Mouse (Mus musculus) right cerebral cortex, postnatal 10 days (tissue): ENCODE measurements around the gene Pygo2.

Experiments used
- DNase-seq, 2 experiments: peaks; one replicate each; pipeline ENCODE4 v3.0.0; 2021; ENCODE audit warnings: low spot score in 2 of 2

The Pygo2 gene

DNA sequence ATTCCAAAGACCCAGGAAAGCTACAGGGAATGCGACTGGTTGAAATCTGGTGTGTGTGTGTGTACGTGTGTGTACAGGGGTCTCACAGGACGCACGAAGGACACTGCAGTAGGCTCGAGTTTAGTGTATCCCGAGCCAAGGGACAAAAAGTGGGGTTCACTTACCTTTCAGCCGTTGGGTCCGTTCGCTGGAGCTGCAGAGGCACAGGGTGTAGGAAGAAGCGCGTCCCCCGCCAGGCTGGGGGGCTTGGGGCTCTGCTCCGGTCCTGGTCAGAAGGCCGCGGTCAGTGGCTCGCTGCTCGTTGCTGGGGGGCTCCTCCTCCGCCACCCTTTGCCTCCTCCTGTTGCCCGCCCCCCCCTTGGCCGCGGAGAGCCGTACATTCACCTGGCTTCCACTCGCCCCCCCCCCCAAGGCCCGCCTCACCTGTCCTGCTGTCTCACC lies 37.1 kb upstream of the Pygo2 start:
- peak in 1 of 2 experiments; percentile 40 for DNase-seq

DNA sequence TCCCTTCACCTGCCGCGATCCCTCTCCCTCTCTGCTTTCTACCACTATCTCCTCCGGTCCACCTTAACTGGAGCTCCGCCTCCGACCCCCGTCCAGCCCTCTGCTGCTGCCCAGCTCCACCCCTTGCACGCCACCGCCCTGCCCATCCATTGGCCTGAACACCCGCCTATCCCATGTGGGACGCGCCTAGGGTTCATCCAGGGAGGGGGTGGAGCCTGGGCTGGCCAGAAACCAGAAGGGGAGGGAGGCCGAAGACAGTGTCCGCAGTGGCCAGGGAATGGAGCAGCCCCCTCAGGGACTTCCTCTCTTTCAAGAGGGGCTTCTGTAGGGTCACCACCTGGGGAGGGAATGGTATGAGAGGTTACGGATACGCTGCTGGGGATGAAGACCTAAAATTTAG lies 36.4 kb upstream of the Pygo2 start:
- peak; percentile 98 for DNase-seq

DNA sequence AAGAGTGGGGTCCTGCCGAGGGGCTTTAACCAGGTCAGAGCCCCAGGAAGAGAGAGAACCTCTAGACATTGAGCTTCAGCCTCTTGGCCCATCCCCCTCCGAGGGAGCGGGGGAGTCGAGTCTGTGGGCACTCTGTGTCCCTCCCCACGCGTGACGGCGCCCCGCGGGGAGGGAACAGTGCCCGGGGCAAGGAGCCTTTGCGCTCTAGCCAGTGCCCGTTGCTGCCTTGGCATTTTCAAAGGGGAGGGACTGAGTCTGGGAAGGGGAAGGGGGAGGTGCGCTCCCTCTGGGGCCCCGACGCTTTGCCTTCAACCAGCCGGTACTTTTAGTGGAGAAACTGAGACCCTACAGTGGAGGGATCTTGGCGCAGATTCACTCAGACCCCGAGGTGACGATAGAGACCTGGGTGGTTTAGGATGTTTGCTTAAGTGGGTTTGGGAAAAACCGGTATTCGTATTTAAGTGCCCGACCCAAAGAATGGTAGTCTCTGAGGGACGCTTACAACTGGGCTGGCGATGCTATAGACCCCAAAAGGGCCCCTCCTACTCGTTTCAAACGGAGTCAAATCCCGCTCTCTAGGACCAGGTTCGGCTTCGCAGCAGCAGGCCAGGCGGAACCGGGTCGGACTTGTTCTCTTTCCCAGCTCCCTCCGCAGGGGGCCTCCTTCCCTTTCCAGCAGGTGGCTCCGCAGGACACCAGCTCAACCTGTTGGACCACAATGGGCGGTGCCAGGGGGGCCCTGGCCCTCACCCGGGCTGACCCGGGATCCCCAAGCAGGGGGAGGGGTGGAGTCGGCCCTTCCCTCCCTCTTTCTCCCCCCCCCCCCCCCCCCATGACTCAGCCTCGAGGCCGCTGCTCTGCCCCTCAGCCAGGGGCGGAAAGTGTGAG lies 35.8 kb upstream of the Pygo2 start, which contains the start of gene Zbtb7b:
Gene Zbtb7b, minus strand, starts transcription at position 771 of the 888 bp plus-strand sequence.
- DNase-seq: peak; percentile 79 to 82

DNA sequence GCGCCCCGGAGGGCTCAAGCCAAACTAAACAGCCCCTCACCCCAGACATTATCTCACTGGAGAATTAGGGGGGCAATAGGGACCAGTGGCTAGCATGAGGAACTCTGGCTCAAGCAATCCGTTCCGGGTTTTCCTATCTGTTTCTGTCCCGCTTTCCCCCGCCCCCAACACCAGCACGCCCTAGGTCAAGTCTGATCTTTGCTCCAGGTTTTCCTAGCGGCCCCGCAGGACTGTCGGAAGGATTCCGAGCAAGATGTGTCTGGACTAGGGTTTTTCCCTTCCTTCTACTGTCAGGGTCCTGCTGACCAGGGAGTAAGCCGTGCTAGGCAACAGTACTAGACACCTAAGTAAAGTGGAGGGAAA lies 35.1 kb upstream of the Pygo2 start:
- peak; percentile 80 to 83 for DNase-seq

DNA sequence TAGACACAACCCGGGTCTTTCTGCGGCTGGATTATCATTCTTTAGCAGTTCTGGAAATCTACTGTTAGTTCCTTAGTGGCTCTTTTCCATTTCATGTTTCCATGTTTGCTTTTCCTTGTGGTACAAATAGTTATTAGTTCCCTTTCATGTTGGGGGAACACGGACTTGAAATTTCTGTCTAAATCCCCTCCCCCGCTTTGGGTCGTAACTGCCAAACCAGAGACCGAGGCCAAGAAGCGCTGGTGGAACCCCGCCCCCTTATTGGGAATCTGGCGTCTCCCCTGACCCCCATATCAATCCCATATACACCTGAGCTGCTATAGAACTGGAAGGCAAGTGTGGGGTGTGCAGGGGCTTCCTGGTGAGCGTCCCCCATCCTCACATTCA lies 34.6 kb upstream of the Pygo2 start:
- DNase-seq: peak in 1 of 2 experiments; percentile 24

DNA sequence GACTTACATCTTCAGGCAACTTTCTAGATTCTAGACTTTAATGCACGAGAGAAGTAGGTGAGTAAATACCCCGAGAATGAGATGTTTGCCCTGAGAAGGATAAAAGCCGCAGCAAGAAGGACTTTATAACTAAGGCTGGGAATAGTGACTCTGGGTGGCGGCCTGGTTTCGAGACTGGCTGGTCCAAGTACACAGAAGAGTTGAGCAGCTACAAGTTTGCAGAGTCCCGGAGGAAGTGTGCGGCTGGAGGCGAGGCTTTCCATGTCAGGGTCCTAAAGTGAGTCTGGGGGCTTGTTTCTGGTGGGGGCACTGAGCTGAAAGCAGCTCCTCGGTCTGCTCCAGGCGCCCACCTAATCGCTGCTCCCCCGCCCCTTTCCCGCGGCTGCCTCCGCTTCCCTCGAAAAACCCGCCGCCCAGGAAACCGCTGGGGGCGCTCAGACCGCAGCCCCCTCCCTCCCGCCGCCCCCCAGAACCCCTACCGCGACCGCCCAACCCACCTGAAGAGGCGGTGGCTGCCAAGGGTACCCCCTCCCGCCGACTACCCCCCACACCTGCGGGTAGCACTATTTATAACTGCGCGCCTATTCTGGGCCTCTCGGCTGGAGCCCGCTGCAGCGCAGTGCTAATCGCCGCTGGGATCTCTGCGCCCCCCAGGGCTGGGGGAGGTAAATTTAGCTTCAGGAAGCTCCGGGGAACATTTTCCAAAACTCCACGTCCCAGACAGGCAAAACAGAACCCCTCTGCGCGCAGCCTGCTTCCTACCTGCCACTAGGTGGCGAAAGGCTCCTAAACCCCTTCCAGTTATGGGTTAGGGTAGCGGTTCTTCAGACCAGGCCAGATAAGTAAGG lies 34.0 kb upstream of the Pygo2 start:
- peak; percentile 56 to 75 for DNase-seq

DNA sequence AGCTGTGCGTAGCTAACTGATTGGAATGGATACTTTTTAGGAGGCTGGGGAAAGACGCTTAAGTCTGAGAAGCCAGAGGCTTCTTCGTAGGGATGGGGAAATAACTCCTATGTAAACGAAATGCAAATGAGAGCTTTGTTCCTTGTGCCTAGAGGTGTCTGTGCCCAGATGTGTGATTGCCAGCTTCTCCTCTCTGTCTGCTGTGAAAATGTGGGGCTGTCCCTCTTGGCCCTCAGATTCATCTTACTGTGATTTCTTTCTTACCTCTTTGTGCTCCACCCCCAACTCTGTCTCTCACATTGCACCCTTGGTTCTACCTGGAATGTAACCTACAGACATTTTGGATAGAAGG lies 33.4 kb upstream of the Pygo2 start:
- no peak for DNase-seq

DNA sequence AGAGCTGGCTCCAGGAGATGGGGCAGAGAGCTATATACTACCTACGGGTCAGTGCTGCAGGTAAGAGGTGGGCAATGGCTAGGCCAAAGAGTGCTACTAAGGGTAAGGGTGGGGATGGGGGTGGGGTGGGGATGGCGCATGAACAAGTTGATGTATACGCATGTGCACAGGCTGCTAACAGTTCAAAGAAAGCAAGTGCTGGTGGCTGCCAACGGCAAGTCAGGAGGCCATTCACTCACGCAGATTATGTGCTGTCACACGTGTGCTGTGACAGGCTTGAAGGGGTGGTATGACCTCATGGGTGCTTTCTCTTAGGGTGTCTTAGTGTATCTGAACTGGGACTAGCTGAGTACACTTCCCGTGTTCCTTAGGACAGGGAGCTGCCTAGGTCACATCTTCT lies 28.7 kb upstream of the Pygo2 start:
- DNase-seq: no peak

DNA sequence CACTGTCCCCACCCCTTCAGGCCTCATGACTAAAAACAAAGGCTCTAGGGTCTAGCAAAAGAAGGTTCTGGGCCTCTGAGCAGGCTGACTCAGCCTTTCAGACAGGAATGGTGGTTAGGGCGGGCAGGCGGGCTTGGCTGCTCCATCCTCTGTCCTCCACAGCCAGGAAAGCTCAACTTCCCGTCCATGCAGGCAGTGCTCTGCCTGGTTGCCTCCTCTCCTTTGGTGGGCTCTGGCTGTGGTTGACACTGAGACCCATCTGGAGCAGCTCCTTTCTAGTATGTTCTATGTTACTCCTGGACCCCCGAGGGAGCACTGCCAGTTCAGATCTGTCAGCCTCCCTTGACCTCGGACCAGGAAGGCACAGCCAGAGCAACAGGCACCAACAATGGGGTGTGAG lies 27.3 kb upstream of the Pygo2 start, which contains the start of gene Lenep:
Gene Lenep, minus strand, starts transcription at position 101 of the 400 bp plus-strand sequence.
- no peak for DNase-seq

DNA sequence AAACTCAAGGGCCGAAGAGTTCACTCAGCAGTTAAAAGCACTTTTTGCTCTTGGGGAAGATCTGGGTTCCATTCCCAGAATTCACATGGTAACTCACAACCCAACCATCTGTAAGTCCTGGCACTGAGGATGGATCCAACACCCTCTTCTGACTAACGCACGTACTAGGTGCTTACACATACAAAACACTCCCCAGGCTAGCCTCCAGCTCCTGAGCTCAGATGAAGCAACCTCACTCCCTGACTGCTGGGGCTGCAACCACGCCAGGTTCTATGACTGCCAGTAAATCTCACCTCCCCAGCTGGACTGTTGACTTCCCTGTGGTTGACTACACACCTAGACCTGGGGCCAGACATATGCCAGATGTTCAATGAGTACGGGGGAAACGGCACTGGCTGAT lies 23.1 kb upstream of the Pygo2 start:
- DNase-seq: no peak

DNA sequence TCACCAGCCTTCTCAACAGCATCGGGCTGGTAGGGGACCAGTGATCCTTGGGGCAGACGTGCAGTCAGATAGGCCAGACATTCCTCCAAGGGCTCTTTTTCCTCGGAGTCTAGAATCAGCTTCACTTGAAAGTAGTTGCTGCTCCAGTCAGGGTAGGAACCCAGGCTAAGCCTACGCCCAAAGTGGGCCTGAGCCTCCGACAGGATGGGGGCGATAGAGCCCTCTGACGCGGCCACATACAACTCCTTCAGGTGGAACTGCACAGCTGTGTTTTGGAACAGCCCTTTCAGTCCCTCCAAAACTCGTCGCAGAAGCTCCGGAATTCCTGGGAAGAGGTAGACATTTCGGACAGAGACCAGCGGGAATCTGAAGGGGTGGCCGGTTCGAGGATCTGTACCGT lies 21.6 kb upstream of the Pygo2 start:
- DNase-seq: no peak

DNA sequence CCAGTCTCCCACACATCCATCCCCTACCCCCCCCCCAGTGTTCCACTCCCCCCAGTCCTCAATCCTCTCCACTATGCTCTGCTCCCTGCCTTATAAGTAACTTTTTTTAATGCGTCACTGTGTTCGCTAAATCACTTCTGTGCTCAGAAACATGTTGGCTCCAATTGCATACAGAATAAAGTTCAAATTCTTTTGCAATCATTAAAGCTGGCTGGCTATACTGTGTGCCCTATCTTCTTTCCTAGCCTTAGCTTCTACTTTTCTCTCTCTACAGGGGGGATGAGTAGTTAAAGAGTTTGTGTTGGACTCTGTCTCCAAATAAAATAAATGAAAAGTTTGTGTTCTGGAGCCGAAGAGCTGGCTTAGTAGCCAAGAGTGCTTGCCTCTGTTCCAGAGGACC lies 20.3 kb upstream of the Pygo2 start:
- DNase-seq: no peak

DNA sequence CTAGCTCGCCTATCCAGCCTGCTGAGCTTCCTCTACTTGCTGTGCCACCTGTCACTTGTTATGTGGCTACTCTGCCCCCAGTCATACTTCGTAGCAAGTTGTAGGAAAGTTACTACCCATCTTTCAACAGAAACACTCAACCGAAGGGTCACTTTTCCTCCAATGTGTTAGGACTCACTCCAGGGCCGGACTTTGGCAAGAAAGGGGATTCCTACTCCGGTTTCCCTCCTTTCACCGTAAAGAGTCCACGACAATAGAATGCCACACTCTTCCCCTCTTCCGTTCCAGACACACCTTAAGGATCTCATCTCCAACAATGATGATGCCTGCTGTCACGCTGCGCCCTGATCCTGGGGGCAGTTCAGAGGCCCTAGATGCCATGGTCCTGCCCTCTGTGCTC lies 19.1 kb upstream of the Pygo2 start:
- no peak for DNase-seq

DNA sequence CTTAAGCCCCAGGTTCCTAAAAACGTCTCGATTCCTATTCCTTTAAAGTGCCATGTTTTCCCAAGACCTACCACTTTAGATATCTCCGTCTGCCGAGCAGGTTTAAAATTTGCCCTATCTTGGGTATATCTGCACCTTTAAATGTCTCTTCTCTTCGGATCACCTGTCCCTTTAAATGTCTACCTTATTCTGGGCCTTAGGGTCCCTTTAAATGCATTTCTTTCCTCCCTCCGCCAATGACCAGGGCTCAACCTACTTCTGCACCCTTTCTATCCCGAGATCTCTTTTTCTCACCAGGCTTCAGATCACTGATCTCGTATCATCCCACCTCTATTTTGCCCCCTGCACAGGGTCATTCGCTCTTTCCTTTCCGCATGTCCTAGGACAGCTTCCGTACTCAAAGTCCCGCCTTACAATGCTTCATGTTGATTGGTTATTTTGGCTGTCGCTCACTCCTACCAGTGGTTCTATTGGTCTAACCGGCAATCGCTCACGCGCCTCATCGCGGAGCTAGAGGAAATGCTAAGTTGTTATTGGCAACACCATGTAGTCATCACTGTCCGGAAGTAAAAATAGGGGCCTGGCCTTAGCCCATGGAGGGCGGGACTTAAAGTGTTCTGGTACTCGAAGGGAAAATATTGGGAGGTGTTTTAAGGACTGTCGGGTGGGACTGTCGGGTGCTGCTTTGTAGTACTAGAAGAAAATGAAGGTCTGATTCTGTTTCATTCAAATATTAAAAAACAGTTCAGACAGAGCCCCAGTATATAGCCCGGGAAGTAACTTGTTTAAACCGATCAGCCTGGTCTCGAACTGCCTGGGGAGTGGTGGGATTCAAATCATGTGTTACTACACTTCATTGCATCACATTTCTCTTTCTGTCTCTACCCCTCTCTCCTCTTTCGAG lies 18.3 kb upstream of the Pygo2 start, which contains the start of gene Flad1:
Gene Flad1, minus strand, starts transcription at position 381 of the 904 bp plus-strand sequence.
- DNase-seq: peak; percentile 100

DNA sequence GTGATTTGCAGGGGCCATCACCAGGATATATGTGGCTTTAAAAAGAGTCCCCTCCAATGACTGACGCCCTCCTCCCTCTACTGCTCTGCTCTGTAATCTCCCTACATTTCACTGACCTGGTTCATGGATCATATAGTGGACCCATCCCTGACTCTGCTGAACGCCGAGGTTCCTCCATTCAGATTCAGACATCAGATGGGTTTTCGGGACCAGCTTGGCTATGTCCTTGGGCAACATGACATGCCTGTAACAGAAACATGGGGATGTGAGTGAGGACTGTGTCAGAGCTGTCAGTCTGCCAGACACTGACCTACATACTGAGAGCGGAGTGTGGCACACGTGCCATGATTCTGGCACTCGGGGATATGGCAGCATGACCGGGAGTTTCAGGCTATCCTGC lies 13.9 kb upstream of the Pygo2 start:
- DNase-seq: no peak

DNA sequence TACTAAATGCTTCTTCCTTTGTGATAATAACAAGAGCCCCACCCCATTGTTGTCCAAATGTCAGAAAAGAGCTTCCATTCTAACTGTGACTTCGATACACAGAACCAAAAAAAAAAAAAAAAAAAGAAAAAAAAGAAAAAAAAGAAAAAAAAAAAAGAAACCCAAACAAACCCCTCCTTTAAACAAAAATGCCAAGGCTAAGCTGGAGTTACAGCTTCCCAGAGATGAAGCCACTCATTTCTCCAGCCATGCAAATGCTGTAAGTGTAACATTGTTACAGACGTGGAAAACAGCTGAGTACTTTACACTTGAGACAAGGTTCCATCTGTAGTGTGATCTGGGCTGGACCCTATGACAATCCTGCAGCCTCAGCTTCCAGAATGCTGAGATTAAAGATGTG lies 12.9 kb upstream of the Pygo2 start:
- DNase-seq: no peak

DNA sequence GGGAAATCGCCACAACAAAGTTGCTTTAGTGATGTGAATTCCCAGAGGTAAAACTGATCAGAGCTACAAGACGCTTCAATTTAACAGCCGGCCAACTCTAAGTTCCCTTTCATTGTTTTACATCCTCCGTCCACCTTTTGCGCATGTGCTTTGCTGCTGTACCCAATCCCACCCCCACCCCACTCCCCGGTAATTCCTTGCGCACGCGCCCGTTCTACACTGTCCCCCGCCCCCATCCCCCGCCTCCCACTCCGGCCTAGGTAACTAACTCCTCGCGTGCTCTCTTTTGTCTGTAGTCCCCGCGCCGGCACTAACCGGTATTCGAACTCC lies 12.2 kb upstream of the Pygo2 start:
- no peak for DNase-seq

DNA sequence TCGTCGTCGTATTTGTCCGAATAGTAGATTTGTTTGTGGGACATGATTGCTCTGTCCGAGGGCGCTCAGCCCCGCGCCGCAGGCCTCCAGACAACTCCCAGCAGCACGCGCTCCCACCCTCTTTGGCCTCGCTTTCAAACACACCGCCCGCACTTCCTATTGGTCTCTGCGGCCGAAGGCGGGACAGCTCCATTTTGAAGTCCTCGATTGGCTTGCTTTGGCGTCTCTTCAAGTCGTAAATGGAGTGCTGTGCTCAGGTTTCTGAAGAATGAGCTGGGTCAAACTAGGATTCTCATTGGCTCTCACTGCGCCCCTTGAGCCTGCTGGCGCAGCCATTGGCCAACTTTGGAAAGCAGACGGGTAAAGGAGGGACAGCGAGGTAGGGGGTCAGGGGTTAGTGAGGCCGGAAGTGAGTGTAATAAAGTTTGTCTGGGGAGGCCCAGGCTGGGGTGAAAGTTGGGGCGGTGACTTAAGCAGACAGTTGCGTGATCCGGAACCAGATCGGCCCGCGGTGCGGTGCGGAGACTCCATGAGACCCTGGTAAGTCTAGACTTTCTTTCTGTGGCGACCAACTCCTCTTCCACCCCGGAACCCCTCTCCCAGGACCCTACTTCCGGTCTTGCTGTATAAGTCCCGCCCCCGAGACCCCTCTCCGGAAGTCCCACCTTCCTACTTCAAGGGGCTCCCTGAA lies 11.7 kb upstream of the Pygo2 start, which contains the start of the genes Cks1b and Shc1:
Gene Cks1b, minus strand, starts transcription at position 214 of the 691 bp plus-strand sequence.
Gene Shc1, plus strand, starts transcription at position 274 of the 691 bp plus-strand sequence.
- DNase-seq: peak; percentile 97 to 99

DNA sequence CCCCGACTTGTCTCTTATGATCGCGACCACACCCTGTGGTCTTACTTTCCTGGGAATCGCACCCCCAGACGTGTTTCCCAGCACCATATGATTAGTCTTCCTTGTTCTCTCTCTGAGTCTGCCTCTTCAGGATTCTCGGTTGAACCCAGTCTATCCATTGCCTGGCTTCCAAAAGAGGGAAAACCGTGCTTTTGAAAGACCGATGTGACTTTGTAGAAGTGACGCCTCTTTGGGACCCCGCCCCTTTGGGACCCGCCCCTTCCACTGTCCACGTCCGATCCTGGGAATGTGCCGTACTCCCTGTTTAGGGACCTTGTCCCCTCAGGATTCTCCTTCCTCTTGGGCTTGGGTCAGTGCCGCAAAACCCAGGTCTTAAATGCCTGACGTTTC lies 11.2 kb upstream of the Pygo2 start:
- peak in 1 of 2 experiments; percentile 60 for DNase-seq

DNA sequence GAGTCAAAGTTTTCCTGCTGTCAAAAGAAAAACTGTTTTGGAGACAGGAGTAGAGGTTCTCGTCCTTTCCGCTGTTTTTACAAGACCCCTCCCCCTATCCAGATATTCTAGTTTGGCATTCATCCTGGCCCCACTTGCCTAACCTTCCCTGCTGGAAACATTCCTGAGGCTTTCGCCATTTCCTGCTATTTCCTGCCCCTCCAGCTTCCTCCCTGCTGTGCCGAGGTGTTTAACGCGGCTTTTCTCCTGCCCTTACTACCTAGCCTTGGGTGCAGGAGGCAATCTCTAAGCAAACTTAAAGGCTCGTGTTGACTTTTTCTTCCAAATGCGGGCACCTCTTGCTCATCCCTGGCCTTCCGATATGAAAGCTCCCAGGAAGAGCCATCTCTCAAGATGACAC lies 10.4 kb upstream of the Pygo2 start:
- no peak for DNase-seq

DNA sequence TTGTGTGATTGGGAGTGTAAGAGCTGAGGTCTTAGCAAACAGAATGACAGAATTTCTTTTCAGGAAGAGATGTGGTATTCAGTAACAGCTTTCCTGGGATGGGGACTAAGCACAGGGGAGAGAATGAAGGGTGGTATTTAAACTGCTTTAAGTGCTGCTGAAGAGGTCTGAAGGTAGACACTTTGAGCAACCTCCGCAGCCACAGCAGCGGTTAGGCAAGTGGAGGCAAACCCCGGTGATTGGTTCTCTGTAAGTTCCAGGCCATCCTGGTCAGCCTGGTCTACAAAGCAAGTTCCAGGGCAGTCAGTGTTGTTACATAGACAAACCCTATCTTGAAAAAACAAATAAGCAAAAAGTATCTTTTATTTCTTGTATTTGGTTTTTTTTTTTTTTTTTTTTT lies 10.0 kb upstream of the Pygo2 start:
- no peak for DNase-seq
